Mouse (Mus musculus) heart, adult 8-10 months (tissue): ENCODE measurements around the gene 2210016L21Rik. TPM values are rescaled to one million over a fixed set of nuclear protein-coding genes. Genes with fewer than 3 reads are reported as not detected.

Source experiments
- DNase-seq: peaks from one replicate; pipeline ENCODE4 v3.0.0; 2022; ENCODE audit warnings: low spot score
- total RNA-seq, 4 experiments: library from RNA; stranded (reverse); gene quantifications; 2 replicates each; pipeline ENCODE4 v1.2.4; 2022

2210016L21Rik gene
- total RNA-seq, 4 experiments from 2014 or later, result 20.5 to 31.0 (median 28.6) TPM

DNA sequence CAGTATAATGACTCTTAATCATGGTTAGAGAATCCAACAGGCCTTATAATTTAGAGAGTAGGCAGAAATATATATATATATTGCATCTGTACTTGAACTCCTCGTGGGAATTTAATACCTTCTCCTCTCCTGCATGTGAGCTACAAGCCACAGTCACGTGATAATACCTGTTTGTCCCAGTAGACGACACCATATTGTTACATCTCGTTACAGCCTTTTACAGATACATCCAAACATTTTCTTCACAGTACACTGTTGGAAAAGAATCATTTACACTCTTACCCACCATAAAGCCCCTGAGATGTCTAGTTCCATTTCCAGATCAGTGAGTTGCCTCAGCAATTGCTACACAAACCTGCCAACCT lies 790 bp downstream of the 2210016L21Rik start:
- DNase-seq, result no peak

DNA sequence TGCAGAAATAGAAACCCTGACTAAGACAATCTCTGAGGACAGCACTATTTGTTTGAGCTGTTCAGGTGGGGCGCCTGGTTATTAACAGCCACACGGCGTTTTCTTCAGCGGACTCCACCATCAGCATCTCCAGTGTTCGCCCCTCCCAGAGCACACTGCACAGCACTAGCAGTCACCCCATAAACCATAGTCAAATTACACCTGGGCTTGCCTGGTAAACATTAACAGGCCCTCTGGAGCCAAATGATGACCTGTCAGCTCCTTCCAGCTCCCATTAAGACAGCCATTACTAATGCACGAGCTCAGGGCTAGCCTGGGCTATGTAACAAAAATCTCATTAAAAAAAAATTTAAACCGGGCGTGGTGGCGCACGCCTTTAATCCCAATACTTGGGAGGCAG lies 3.1 kb downstream of the 2210016L21Rik start:
- no peak for DNase-seq

DNA sequence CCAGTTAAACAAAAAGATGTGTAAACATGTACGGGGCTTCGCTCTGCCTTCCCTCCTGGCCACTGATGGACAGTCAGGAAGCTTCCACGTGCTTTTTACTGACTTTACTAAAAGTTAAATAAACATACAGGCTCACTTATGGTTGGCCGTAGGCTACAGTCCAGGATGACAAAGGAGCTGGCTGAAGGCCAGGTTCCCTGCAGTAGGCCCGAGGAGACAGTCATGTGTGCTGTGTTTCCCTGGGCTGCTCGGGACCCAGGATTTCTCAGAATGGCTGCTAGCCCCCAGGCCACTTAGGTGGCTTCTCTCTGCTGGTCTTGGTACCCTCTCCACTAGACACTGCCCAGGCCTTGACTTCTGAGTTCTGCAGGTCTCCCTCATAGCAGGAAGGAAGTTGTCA lies 6.9 kb downstream of the 2210016L21Rik start:
- DNase-seq, result peak; percentile 36

DNA sequence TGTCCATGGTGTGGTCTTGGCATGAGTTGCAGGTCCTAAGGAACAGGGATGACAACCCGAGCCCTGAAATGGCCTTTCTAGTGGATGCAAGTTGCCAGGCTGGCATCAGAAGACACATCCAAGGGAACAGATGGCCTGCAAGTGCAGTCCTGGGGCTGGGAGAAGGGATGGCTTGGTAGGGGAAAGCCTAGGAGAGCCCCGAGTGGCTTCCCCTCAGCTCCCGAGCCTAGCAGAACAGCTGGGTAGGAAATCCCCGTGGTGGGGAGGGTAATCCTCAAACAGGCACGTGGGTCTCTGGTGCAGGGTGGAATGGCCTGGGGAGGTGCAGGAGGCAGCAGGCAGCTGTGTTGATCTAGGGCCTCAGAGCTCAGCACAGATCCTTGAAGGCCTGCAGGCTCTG lies 7.4 kb downstream of the 2210016L21Rik start:
- no peak for DNase-seq

DNA sequence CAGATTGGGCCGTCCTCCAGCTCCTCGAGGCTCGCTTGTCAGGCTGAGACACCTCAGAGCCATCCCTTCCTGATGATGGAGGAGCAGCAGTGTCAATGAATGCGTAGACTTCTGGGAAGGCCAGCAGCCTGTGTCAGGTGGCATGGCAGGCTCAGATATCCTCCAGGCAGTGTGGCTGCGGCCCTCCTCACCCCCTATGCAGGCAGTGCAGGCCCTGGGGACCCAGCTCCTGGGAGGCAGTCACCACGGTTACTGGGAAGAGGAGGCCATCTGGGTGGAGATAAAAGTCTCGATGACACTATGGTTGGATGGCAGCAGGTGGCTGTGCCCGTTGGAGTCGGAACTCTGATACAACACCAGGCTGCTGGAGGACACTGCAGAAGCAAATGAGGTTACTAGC lies 7.9 kb downstream of the 2210016L21Rik start:
- no peak for DNase-seq

DNA sequence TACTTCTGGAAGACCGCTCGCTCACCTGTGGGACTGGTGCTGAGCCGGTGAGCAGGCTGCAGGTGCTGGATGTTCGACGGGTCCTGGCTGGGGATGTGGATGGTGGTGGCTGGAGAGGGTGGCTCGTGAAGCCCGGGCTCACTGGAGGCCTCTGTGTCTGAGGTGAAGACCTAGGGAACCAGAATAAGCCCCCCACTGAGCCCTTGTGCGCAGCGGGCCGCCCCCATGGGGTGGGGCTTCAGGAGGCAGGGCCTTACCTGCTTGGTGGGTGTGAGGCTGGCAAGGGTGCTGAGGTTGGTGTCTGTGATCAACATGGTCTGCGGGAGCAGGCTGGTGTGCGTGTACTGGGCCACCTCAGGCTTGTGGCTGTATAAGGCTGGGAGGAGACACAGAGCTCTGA lies 8.7 kb downstream of the 2210016L21Rik start:
- DNase-seq, result no peak

DNA sequence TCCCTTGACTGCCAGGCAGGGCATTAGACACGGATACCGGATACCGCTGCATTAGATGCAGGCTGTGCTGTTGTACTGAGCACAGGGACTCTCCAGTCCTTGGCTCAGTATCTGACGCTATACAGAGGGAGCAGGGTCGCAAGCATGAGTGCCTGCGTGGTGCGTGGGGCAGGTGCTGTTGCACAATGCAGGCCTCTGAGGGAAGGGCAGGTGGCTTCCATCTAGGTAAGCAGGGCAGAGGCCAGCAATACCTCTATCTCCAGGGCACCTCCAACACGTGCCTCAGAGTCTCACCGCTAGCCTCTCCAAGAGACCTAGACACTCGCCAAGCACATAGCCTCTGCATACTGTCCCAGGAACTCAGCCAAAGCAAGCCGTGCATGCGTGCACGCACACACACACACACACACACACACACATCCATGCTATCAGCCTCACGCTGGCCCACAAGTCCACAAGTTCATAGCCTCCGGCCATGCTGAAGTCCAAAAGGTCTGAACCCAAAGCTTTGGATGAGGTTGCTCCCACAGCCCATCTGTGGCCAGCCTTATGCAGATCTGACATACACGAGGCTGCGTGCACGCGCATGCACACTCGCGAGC lies 9.4 kb downstream of the 2210016L21Rik start:
- no peak for DNase-seq

DNA sequence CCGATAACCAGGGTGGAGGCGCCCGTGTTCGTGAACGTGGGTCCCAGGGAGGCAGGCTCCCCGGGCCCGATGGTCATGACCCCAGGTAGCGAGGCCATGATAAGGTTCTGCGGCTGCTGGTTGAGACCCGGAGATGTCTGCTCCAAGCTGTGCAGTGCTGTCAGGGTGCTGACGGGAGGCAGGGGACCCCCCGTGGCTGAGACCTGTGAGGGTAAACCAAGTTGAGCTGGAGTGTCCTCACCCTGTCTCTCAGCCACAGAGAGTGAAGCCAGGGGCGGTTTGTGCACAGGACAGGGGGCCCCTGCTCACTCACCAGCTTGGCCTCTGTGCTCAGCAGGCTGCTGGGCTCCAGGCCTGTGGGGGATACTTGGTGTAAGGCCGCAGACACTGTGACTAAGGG lies 11.4 kb downstream of the 2210016L21Rik start:
- DNase-seq, result no peak

DNA sequence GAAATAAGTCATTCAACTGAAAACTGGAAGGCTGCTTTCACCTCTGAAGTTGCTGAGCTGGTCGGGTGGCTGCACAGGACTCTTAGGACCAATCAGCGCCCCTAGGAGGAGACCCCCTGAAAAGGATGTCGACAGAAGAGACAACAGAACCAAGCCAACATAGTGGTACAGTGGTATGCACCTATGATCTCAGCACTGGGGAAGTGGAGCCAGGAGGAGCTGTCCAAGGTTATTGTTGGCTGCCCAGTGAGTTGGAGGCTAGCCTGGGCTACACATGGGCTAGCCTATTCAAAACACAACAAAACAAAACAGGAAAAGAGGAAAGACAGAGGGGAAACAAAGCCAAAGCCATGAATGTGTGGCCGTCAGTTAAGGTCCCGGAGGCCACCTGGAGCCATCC lies 16.1 kb downstream of the 2210016L21Rik start:
- no peak for DNase-seq

DNA sequence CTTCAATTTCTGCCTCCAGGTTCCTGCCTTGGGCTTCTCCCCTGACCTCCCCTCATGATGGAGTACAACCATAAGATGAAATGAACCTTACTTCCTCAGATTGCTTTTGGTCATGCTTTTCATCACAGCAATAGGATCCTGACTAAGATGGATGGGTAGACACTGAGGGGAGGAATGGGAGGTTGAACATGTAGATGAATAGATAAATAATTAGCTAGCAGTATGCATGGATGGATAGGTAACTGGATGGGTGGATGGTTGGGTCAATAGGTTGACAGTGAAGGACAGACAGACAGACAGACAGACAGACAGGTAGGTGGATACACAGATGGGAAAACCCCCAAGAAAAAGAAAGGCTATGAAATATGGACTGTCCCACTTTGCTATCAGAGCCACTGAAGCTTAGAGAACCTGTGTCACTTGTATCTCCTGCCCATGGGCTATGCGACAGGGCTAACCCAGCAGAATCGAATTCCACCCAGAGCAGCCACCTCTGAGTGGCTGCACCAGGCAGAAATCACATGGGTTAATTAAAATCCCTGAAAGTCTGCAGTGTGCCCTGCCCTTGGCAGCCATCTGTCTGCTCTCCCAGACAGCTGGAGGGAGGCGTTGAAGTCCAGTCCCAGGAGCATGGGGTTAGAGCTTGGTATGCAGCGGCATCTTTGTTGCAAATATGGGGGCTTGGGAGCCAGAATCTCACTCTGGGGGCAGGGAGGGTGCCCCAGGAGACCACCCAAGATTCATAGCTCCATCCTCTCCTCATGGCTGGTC lies 19.8 kb downstream of the 2210016L21Rik start:
- DNase-seq, result no peak

DNA sequence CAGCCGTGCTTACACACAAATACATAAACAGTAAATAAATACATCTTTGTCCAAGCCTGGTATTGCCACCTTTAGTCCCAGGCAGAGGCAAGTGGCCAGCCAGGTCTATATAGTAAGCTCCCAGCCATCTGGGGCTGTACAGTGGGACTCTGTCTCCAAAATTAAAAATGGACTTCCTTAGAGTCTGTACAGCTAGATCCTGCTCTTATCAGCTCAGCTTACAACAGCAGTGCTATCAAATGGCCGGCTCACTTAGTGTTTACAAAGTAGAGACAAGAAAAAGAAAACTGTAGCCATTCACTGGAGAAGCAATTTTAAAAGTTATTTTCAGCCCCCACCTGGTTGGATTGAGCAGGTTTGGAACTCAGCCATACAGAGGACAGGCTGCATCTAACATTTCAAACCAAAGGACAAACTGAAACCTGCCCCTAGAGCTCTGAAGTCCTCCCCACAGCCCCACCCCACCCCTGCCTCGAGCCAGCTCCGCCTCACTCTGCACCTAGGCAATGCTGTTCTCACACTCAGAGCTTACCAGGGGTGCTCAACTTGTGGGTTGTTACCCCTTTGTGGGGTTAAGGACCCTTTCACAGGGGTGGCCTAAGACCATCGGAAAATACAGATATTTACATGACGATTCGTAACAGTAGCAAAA lies 22.5 kb downstream of the 2210016L21Rik start:
- no peak for DNase-seq

DNA sequence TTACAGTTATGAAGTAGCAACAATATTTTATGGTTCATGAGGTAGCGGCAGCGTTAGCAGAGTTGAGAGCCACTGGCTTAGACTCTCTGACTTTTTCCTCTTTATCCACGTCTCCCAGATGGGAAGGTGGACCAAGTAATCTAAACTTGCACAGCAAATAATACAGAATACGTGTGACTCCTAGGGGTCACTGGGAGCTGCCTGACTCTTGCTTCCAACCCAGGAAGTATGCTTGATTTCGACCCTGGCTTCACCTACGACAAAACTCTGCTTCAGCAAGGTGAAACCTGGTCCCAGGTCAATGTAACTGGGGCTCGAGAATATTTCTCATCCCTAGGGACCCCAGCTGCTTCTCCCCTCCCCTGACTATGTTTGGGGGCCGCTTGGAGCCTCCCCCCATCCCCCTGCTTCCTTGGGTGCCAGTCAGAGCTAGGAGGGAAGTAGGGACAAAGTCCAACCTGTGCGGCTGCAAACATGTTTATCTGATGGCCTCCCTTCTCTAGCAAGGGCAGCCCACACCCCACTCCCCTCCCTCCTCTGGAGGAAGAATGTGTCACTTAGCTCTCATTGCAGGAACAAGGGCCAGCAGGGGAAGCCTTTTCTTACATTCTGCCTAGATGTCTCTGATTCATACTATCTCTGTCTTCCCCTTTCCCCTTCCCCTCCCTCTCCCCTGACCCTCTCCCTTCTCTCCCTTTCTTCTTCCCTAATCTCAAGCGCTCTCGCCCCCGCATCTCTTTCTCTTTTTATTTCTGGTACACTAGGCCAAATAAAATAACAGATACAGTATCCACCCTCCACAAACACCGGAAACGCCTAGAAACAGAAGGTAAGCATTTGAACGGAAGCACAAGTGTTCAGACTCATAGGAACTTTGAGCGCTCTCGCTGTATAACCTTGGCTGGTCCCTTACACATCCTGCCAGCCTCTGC lies 23.3 kb downstream of the 2210016L21Rik start:
- DNase-seq, result no peak

DNA sequence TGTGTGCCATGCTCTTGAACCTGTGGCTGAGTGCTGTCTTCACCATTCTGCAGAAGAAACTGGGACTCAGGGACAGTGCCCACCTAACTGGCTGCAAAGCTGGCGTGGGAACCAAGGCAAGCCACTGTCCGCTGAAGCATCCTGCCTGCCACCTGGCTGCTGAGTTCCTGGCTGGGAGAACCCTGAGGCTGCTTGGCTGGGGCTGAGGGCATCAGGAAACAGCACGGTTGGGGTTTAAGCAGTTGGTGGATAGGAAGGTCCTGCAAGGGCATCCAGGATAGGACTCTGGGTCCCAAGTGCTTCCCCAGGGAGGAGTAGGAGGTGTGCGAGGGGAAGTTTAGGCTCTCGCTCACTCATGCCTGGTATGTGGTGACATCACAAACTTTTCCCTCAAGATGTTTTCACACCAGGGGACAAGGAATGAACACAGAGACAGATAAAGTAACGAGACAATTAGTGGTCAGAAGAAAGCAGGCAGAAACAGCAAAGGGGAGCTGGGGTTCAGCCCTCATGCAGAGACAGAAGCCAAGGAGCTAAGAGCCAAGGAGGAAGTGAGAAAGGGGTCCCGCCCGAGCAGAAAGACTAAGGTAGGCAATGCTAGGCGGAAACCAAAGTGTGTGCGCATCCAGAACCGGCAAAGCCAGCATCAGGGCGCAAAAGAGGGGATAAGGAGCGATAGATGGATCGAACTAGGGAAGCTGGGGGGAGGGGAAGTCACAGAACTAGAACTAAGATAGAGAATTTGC lies 25.7 kb downstream of the 2210016L21Rik start:
- DNase-seq, result no peak

DNA sequence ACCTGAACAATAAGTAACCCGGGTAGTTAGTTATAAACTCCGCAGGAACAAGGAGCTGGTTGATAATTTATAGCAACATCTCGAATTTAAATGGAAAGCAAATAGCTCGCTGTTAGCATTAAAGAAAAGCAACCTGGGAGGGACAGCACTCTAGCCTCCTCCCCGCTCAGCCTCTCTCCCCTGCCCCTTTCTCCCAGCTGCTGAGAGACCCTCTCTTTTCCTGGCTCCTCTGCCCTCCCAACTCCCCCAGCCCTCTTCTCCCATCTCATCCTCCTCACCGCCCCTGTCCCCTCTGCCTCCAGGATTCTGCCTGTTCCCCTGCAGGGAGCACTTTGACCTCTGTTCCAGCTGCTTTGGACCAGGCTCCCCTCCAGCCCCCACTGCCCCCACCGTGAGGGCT lies 26.7 kb downstream of the 2210016L21Rik start:
- no peak for DNase-seq

DNA sequence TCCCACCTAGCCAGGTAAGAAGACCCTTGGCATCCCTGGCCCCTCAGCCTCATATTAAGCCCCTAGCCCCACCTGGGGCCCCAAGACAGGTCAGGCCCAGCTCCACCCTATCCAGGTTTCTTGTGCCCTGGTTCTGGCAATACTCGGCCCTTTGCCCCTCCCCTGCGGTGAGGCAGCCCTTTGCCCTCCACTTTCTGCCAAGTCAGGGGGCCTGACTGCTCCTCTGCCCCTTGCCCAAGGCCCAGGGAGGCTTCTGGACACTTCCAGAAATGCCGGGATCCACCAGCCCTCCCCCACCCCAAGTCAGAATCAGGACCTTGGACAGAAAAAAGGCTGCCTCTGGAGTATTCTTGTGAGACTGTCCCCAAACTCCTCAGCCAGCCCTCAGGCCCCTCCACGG lies 27.1 kb downstream of the 2210016L21Rik start:
- no peak for DNase-seq

DNA sequence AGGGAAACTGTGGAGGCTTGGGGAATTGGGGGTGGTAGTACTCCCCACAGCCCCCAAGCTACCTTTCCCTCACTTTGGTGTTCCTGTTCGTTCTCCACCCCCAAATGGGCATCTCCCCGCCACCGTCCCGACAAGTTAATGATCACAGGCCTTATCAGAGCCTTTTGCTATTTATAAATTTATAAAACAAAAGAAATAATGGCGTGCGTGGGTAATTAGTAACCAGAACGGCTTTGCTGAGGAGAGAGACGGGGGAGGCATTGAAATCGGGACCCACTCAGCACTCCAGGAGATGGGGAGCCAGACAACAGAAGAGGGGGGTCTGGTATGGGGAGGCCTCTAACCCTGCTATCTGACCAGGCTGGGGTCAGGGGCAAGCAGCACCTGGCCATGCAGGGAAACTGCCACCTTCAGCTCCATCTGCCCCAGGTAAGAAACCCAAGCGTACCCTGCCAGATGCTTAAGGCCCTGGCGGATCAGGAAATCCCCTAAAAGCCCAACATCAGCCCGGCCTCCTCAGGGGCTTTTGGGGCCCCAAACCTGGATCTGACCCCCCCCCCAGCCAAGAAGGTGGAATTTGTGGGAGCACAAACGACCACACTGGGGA lies 27.8 kb downstream of the 2210016L21Rik start:
- no peak for DNase-seq

DNA sequence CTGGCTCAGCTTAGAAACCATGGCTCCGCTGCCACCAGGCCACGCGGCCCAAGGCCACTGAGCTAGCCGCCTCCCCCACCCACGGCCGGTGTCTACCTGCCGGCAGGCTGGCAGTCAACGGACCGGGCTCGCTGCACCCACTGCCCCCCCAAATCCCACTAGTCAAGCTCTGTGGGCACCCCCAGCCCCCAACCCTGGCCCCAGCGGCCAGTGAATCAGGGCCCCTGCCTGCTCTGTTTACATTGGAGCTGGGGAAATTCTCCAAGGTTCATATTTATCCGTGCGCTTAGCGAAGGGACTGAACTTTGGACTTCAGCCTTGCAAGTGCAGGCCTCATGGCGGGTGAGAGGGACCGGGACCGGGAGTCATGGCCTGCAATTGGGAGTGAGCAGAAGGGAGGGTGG lies 28.9 kb downstream of the 2210016L21Rik start, which contains the start of gene Hnf1a:
TSS of gene Hnf1a (minus strand) at position 271 of the 404 bp plus-strand sequence.
- no peak for DNase-seq

DNA sequence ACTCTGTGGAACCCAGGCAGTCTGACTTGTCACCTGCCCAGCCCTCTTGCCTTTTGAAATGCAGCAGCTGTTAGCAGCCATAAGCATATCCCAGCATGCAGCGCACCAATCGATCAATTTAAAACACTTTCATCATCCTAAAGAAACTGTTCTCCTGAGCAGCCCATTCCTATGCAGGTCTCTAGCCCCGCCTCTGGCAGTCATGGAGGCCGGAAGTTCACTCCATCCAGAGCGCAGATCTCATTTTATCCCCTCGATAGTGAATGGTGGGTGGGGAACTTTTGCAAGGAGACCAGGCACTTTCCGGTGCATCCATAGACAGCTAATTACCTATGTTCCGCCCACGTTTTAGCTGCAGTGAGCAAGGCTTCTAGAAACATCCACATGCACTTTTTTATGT lies 30.2 kb downstream of the 2210016L21Rik start:
- no peak for DNase-seq

DNA sequence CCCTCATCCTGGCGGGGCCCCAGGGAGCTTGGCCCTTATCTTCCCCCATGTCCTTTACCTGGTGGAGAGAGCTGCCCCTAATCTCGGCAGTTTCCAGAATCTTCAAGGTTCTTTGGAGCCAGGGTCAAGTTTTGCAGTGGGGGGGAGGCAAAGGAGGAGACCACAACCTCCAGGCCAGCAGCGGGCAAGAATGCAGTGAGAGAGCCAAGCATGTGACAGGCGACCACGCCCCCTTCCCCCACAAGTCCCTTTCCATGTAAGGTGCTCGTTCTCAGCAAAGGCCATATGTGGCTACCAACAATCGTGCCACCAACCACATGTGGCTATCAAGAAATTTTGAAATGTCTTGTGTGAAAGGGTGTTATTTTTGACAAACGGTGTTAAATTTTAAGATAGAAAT lies 31.2 kb downstream of the 2210016L21Rik start:
- DNase-seq, result no peak

DNA sequence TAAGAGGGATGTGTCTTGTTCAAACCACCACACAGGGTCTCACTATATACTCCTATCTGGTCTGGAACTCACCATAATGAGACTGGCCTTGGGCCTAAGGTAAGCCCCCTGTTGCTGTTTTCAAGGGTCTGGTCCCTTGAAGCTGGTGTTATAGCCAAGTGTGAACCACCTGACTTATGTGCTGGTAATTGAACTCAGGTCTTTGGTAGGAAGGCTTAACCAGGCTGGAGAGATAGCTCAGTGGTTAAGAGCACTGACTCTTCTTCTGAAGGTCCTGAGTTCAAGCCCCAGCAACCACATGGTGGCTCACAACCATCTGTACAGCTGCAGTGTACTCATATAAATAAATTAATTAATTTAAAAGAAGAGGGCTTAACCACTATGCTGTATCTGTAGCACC lies 35.0 kb downstream of the 2210016L21Rik start:
- no peak for DNase-seq

DNA sequence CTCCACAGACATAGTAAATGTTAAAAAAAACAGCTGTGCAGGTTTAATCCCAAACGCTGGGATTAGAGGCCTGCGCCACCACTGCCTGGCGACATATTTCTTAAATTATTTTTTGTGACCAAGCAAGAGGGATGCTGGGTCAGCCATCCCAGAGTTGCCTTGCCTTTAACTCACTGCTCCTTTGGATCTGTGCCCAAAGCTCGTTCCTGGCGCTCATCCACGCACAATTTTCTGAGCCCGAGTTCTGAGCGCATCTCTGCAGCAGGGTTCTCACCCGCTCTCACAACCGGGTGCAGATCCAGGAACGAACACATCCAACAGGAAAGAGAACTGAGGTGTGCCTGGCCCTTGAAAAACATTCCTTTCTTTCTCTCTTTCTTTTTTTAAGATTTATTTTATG lies 36.5 kb downstream of the 2210016L21Rik start:
- no peak for DNase-seq
